Mouse (Mus musculus) heart, postnatal 0 days (tissue): ENCODE data around the gene Zfp655.

ENCODE experiments used
- CTCF ChIP-seq: IDR thresholded peaks from 2 replicates; pipeline ENCODE4 v1.5.1; 2016; ENCODE audit warnings: antibody characterized with exemption, control low read depth, low read depth
- EP300 ChIP-seq: IDR thresholded peaks from 2 replicates; pipeline ENCODE4 v1.6.1; 2016; ENCODE audit warnings: antibody characterized with exemption, low read depth

DNA sequence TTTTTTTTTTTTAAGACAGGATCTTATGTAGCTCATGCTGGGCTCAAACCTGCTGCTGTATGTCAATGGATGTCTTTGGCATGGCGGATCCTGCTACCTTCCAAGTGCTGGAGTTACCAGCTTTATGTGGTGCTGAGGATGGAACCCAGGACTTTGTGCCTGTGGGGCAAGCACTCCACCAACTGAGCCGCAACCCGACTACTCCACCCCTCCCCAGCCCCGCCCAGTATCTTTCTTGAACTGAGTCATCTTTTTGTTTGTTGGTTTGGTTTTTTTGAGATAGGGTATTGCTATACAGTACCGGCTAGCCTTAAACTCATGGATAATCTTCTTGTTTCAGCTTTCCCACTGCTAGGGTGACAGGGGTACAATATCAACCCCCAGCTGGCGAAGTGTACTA lies 42.1 kb upstream of the Zfp655 start:
- TF ChIP-seq CTCF (no peak), EP300 (no peak)
